Mouse (Mus musculus): Measurements from ENCODE around the gene Gm21119.

The Gm21119 gene

GRCm38 (mm10) chr8:20678418-20678817 lies 63.7 kb downstream of the Gm21119 start:
- peak in 1 of 2 experiments; percentile 6 for DNase-seq (ENCODE audit: low spot score in 2 of 2)

Measured in right cerebral cortex, postnatal 10 days (tissue).